Mouse (Mus musculus) G1E (cell line): ENCODE results near the gene Jade2.

Source experiments
- CTCF ChIP-seq: IDR thresholded peaks from 2 replicates; pipeline ENCODE4 v1.5.1; 2012; ENCODE audit warnings: low read depth, low read length, inconsistent platforms, mixed read lengths
- GATA2 ChIP-seq: IDR thresholded peaks from 2 replicates; pipeline ENCODE4 v1.6.1; 2012; ENCODE audit warnings: low read depth, low read length, inconsistent platforms, borderline replicate concordance
- POLR2AphosphoS5 ChIP-seq: IDR thresholded peaks from 2 replicates; pipeline ENCODE4 v1.6.1; 2012; ENCODE audit warnings: low read depth, low read length, inconsistent platforms; ENCODE audit not compliant: insufficient replicate concordance

GRCm38 (mm10) chr11:51859561-51859960 is 2.1 kb upstream of the Jade2 start:
- TF ChIP-seq CTCF (no peak), POLR2AphosphoS5 (no peak), GATA2 (no peak)
